Mouse (Mus musculus) lung, postnatal 0 days (tissue): ENCODE results near the gene Ece1. TPM values are rescaled to one million over a fixed set of nuclear protein-coding genes. Genes with fewer than 3 reads are reported as not detected.

ENCODE experiments used
- ATAC-seq: fragments of 200-750 bp; cut with Nextera tagmentation; 2 replicates; pipeline ENCODE4 v1.8.0; 2017; ENCODE audit warnings: moderate library complexity
- DNase-seq: peaks from one replicate; pipeline ENCODE4 v3.0.0-alpha.2; 2016; ENCODE audit warnings: low spot score
- H3K27ac ChIP-seq: fragments of 300-500 bp; sonication (generic); 2 replicates; pipeline ENCODE4 v1.5.1; 2014; ENCODE audit warnings: antibody characterized with exemption, mild to moderate bottlenecking, low read length, mixed read lengths
- H3K27me3 ChIP-seq: fragments of 300-500 bp; sonication (generic); replicated peaks from 2 replicates; pipeline ENCODE4 v1.6.1; 2014; ENCODE audit warnings: low read length, mixed read lengths; ENCODE audit not compliant: insufficient read depth
- H3K36me3 ChIP-seq: fragments of 300-500 bp; sonication (generic); 2 replicates; pipeline ENCODE4 v1.6.1; 2014; ENCODE audit warnings: low read length, mixed read lengths; ENCODE audit not compliant: insufficient read depth
- H3K4me1 ChIP-seq: fragments of 300-500 bp; sonication (generic); 2 replicates; pipeline ENCODE4 v1.6.1; 2014; ENCODE audit warnings: antibody characterized with exemption, low read depth, low read length, mixed read lengths; ENCODE audit not compliant: insufficient read depth
- H3K4me2 ChIP-seq: fragments of 300-500 bp; sonication (generic); replicated peaks from 2 replicates; pipeline ENCODE4 v1.6.1; 2014; ENCODE audit warnings: low read depth, mild to moderate bottlenecking, low read length, moderate library complexity, mixed read lengths
- H3K4me3 ChIP-seq: fragments of 300-500 bp; sonication (generic); 2 replicates; pipeline ENCODE4 v1.5.1; 2014; ENCODE audit warnings: low read depth, low read length
- H3K9ac ChIP-seq: fragments of 300-500 bp; sonication (generic); replicated peaks from 2 replicates; pipeline ENCODE4 v1.6.1; 2014; ENCODE audit warnings: low read depth, mild to moderate bottlenecking
- H3K9me3 ChIP-seq: fragments of 300-500 bp; sonication (generic); 2 replicates; pipeline ENCODE4 v1.6.1; 2016; ENCODE audit warnings: low read length, mixed read lengths
- CTCF ChIP-seq: IDR thresholded peaks from 2 replicates; pipeline ENCODE4 v1.5.1; 2016; ENCODE audit warnings: antibody characterized with exemption, mild to moderate bottlenecking
- EP300 ChIP-seq: IDR thresholded peaks from 2 replicates; pipeline ENCODE4 v1.6.1; 2016; ENCODE audit warnings: antibody characterized with exemption, mild to moderate bottlenecking, control low read depth
- WGBS: fragments of 180-500 bp; shearing (Covaris S2); extraction: QIAGEN DNeasy Blood & Tissue Kit; methylation state at CpG from one replicate; pipeline ENCODE4 v1.1.7; 2014; 5-methylcytosine and 5-hydroxymethylcytosine counted together
- polyA plus RNA-seq: library from polyadenylated mRNA; unstranded; fragments of >200 nt; fragmentation: Nextera tagmentation; extraction: Ambion mirVana; gene quantifications from 2 replicates; pipeline ENCODE4 v1.2.1, GENCODE M21; 2015

Gene Ece1
- polyA plus RNA-seq, 1 experiment from 2014 or later: 80.9 TPM

GRCm38 (mm10) chr4:137861461-137862011, 501 bp upstream of the Ece1 start:
- TF ChIP-seq CTCF (no peak), EP300 (peak; percentile 50; the same call in 1 of the 2 replicates)
- DNase-seq: peak; percentile 80
- WGBS: 6% methylated on average over 17 of the region's 17 CpGs
- Histone ChIP-seq H3K4me3 (peak overlapping the region; percentile 64), H3K9ac (peak overlapping the region; percentile 43), H3K27ac (peak overlapping the region; percentile 83), H3K4me1 (peaks cover 19% of the 10 kb centered on the region; the same call in 1 of the 2 replicates), H3K4me2 (peak overlapping the region; percentile 79), H3K36me3 (no peaks in the 10 kb centered on the region), H3K9me3 (no peaks in the 10 kb centered on the region), H3K27me3 (no peaks in the 10 kb centered on the region)
- ATAC-seq: peak; percentile 65

- peaks cover 27% of the 10 kb centered on the region; the same call in 1 of the 2 replicates for H3K4me1 ChIP-seq
- ATAC-seq (no peak), DNase-seq (peak; percentile 7)
- peak overlapping the region; percentile 56 for H3K9ac ChIP-seq
- peak overlapping the region; percentile 83; the same call in 1 of the 2 replicates for H3K27ac ChIP-seq
- H3K27me3 ChIP-seq: no peaks in the 10 kb centered on the region
- no peaks in the 10 kb centered on the region for H3K9me3 ChIP-seq
- TF ChIP-seq CTCF: no peak
- TF ChIP-seq EP300: no peak
- 9% methylated on average over 21 of the region's 21 CpGs for WGBS
- peak overlapping the region; percentile 79 for H3K4me2 ChIP-seq
- H3K36me3 ChIP-seq: no peaks in the 10 kb centered on the region
- peak overlapping the region; percentile 64 for H3K4me3 ChIP-seq
These were observed 641 bp downstream of the Ece1 start for GRCm38 (mm10) chr4:137862516-137863240.

- DNase-seq (no peak), ATAC-seq (no peak)
- Histone ChIP-seq H3K9me3 (no peaks in the 10 kb centered on the region), H3K27me3 (no peaks in the 10 kb centered on the region), H3K27ac (no peak overlapping the region), H3K4me1 (peaks cover 29% of the 10 kb centered on the region; the same call in 1 of the 2 replicates), H3K36me3 (no peaks in the 10 kb centered on the region), H3K4me2 (no peak overlapping the region), H3K4me3 (no peak overlapping the region), H3K9ac (no peak overlapping the region)
- TF ChIP-seq CTCF (no peak), EP300 (no peak)
- WGBS: 84% methylated on average over 4 of the region's 4 CpGs
These were observed 2.0 kb downstream of the Ece1 start for GRCm38 (mm10) chr4:137864031-137864430.

- peak; percentile 19 for ATAC-seq
- Histone ChIP-seq H3K27ac (no peak overlapping the region), H3K4me1 (peaks cover 29% of the 10 kb centered on the region; the same call in 1 of the 2 replicates), H3K9ac (no peak overlapping the region), H3K9me3 (no peaks in the 10 kb centered on the region), H3K4me2 (peak overlapping the region; percentile 29), H3K4me3 (no peak overlapping the region), H3K36me3 (no peaks in the 10 kb centered on the region), H3K27me3 (no peaks in the 10 kb centered on the region)
- peak; percentile 64 for DNase-seq
- 41% methylated on average over 9 of the region's 9 CpGs for WGBS
- TF ChIP-seq CTCF: no peak
- TF ChIP-seq EP300: no peak; the same call in 1 of the 2 replicates
These were observed 2.7 kb downstream of the Ece1 start for GRCm38 (mm10) chr4:137864769-137865168.

GRCm38 (mm10) chr4:137865221-137865641, 3.2 kb downstream of the Ece1 start:
- Histone ChIP-seq H3K27me3 (no peaks in the 10 kb centered on the region), H3K4me3 (no peak overlapping the region), H3K27ac (no peak overlapping the region), H3K9me3 (no peaks in the 10 kb centered on the region), H3K4me2 (peak overlapping the region; percentile 29), H3K36me3 (no peaks in the 10 kb centered on the region), H3K4me1 (peaks cover 29% of the 10 kb centered on the region; the same call in 1 of the 2 replicates), H3K9ac (no peak overlapping the region)
- TF ChIP-seq CTCF (no peak), EP300 (no peak; the same call in 1 of the 2 replicates)
- WGBS: 51% methylated on average over 10 of the region's 10 CpGs
- DNase-seq (no peak), ATAC-seq (no peak)

- H3K4me2 ChIP-seq: no peak overlapping the region
- H3K9ac ChIP-seq: no peak overlapping the region
- H3K36me3 ChIP-seq: no peaks in the 10 kb centered on the region
- ATAC-seq: no peak
- TF ChIP-seq EP300: no peak
- TF ChIP-seq CTCF: no peak
- H3K4me3 ChIP-seq: no peak overlapping the region
- no peaks in the 10 kb centered on the region for H3K9me3 ChIP-seq
- H3K4me1 ChIP-seq: peaks cover 29% of the 10 kb centered on the region; the same call in 1 of the 2 replicates
- WGBS: 39% methylated on average over 19 of the region's 19 CpGs
- peak; percentile 31 for DNase-seq
- no peak overlapping the region for H3K27ac ChIP-seq
- H3K27me3 ChIP-seq: no peaks in the 10 kb centered on the region
These were observed 4.3 kb downstream of the Ece1 start for GRCm38 (mm10) chr4:137866206-137866863.
